ENCODE assay signal across 7 mouse cellular contexts in genomic region chr7:128610490-128610889, GRCm38 (mm10). TPM values are rescaled to one million over a fixed set of nuclear protein-coding genes. Genes with fewer than 3 reads are reported as not detected.
A peak's percentile ranks its signal among the peaks of the same experiment; 100 is the strongest.
DNase-seq lines count a peak whose midpoint lies in the region; ATAC-seq and TF ChIP-seq lines count a peak whose summit lies in the region.

No protein-coding gene starts in this region.

- H3K4me3 ChIP-seq in lung, postnatal 0 days (ENCODE audit: low read depth, low read length): peak overlapping the region; percentile 14; the same call in 1 of the 2 replicates
- H3K4me3 ChIP-seq in forebrain, embryonic 15.5 days: peak overlapping the region; percentile 69
- H3K4me3 ChIP-seq in liver, embryonic 12.5 days: peak overlapping the region; percentile 75
- peak overlapping the region; percentile 94 for H3K4me3 ChIP-seq in stomach, embryonic 16.5 days (replicated peaks; ENCODE audit: low read length)

- no peak for TF ChIP-seq CTCF in lung, postnatal 0 days (IDR thresholded peaks at IDR 0.05)

- no peaks in the 10 kb centered on the region for H3K36me3 ChIP-seq in lung, postnatal 0 days (ENCODE audit: insufficient read depth, low read length)
- no peaks in the 10 kb centered on the region for H3K36me3 ChIP-seq in forebrain, embryonic 15.5 days
- no peaks in the 10 kb centered on the region for H3K36me3 ChIP-seq in liver, embryonic 12.5 days
- H3K36me3 ChIP-seq in stomach, embryonic 16.5 days (ENCODE audit: control insufficient read depth, insufficient read depth, low read length): no peaks in the 10 kb centered on the region

- H3K4me2 ChIP-seq in lung, postnatal 0 days (replicated peaks; ENCODE audit: low read depth, low read length): peak overlapping the region; percentile 40
- peak overlapping the region; percentile 84 for H3K4me2 ChIP-seq in forebrain, embryonic 15.5 days (replicated peaks)
- H3K4me2 ChIP-seq in liver, embryonic 12.5 days: peak overlapping the region; percentile 93
- peak overlapping the region; percentile 79; the same call in 1 of the 2 replicates for H3K4me2 ChIP-seq in stomach, embryonic 16.5 days (ENCODE audit: low read depth, low read length)

- peak overlapping the region; percentile 54 for H3K27ac ChIP-seq in lung, postnatal 0 days (ENCODE audit: low read length)
- peak overlapping the region; percentile 81 for H3K27ac ChIP-seq in forebrain, embryonic 15.5 days (replicated peaks)
- peak overlapping the region; percentile 3; the same call in 1 of the 2 replicates for H3K27ac ChIP-seq in liver, embryonic 12.5 days
- peak overlapping the region; percentile 64 for H3K27ac ChIP-seq in stomach, embryonic 16.5 days (ENCODE audit: low read length)

- no peak for TF ChIP-seq EP300 in lung, postnatal 0 days (IDR thresholded peaks at IDR 0.05)

- no peaks in the 10 kb centered on the region for H3K27me3 ChIP-seq in lung, postnatal 0 days (replicated peaks; ENCODE audit: insufficient read depth, low read length)
- H3K27me3 ChIP-seq in forebrain, embryonic 15.5 days: no peaks in the 10 kb centered on the region
- no peaks in the 10 kb centered on the region for H3K27me3 ChIP-seq in liver, embryonic 12.5 days (replicated peaks)
- H3K27me3 ChIP-seq in stomach, embryonic 16.5 days (ENCODE audit: control insufficient read depth, insufficient read depth, low read length): no peaks in the 10 kb centered on the region

- no peak for ATAC-seq in lung, postnatal 0 days
- ATAC-seq in forebrain, embryonic 15.5 days (replicated peaks): peak; percentile 53; the same call in 1 of the 2 replicates
- 0 out of 2 replicates have a peak, but pooled peaks have one; percentile 0 for ATAC-seq in liver, embryonic 12.5 days
- no peak for ATAC-seq in stomach, embryonic 16.5 days (ENCODE audit: insufficient read depth, low FRiP score)

- no peaks in the 10 kb centered on the region; the same call in 1 of the 2 replicates for H3K4me1 ChIP-seq in lung, postnatal 0 days (ENCODE audit: insufficient read depth, low read depth, low read length)
- peaks cover 13% of the 10 kb centered on the region for H3K4me1 ChIP-seq in forebrain, embryonic 15.5 days
- H3K4me1 ChIP-seq in liver, embryonic 12.5 days: peaks cover 28% of the 10 kb centered on the region
- H3K4me1 ChIP-seq in stomach, embryonic 16.5 days (ENCODE audit: control insufficient read depth, insufficient read depth, low read length): peaks cover 14% of the 10 kb centered on the region

- no peak overlapping the region; the same call in 1 of the 2 replicates for H3K9ac ChIP-seq in lung, postnatal 0 days (replicated peaks; ENCODE audit: low read depth)
- no peak overlapping the region for H3K9ac ChIP-seq in forebrain, embryonic 15.5 days (replicated peaks)
- peak overlapping the region; percentile 46 for H3K9ac ChIP-seq in liver, embryonic 12.5 days
- H3K9ac ChIP-seq in stomach, embryonic 16.5 days (ENCODE audit: low read length): peak overlapping the region; percentile 56; the same call in 1 of the 2 replicates

- H3K9me3 ChIP-seq in lung, postnatal 0 days (ENCODE audit: low read length): no peaks in the 10 kb centered on the region
- H3K9me3 ChIP-seq in forebrain, embryonic 15.5 days: no peaks in the 10 kb centered on the region
- no peaks in the 10 kb centered on the region for H3K9me3 ChIP-seq in liver, embryonic 12.5 days (replicated peaks)
- no peaks in the 10 kb centered on the region for H3K9me3 ChIP-seq in stomach, embryonic 16.5 days (replicated peaks; ENCODE audit: control insufficient read depth, low read length)

- 85% methylated on average over 6 of the region's 6 CpGs for WGBS in lung, postnatal 0 days
- 88% methylated on average over 6 of the region's 6 CpGs for WGBS in forebrain, embryonic 15.5 days
- WGBS in liver, embryonic 12.5 days (ENCODE audit: insufficient replicate concordance): 82% methylated on average over 6 of the region's 6 CpGs
- WGBS in stomach, embryonic 16.5 days: 82% methylated on average over 6 of the region's 6 CpGs

- no peak for DNase-seq in lung, postnatal 0 days (ENCODE audit: low spot score)
- DNase-seq in lung, adult 18-20 months: no peak
- no peak for DNase-seq in left cerebral cortex, adult 9 months (ENCODE audit: low spot score in 2 of 2)
- no peak for DNase-seq in adrenal gland, adult 8-10 months

RNA-seq across cellular contexts. Expression of gene Inpp5f, which starts 0.6 kb away (rescaled TPM):
- polyA plus RNA-seq in lung, postnatal 0 days (2015; fragmentation: Nextera tagmentation; extraction: Ambion mirVana): 10.6 and 10.7 TPM in 2 replicates
- polyA plus RNA-seq in forebrain, embryonic 15.5 days (2015; fragmentation: Nextera tagmentation; extraction: Ambion mirVana): 295 and 316 TPM in 2 replicates
- polyA plus RNA-seq in liver, embryonic 12.5 days (2016; fragmentation: Nextera tagmentation; extraction: Ambion mirVana): 9.3 and 10.2 TPM in 2 replicates
- polyA plus RNA-seq in stomach, embryonic 16.5 days (2015; fragmentation: Nextera tagmentation; extraction: Ambion mirVana): 18.5 and 20.2 TPM in 2 replicates
- total RNA-seq in adrenal gland, adult 8-10 months (2022): 10 to 100 TPM; 21.7 to 32.3 (median 27.2) TPM

Comparison
In these comparisons a context has a peak if more than half of its experiments do, and no peak if none do; other contexts are left out.
1. ATAC-seq: peak in forebrain, embryonic 15.5 days (single experiment) and liver, embryonic 12.5 days (single experiment); none in lung, postnatal 0 days (single experiment) and stomach, embryonic 16.5 days (single experiment).
2. H3K27ac ChIP-seq: peak in every context shown above with its lines; median percentile 81 in forebrain, embryonic 15.5 days; 64 in stomach, embryonic 16.5 days; 54 in lung, postnatal 0 days; 3 in liver, embryonic 12.5 days.
3. H3K4me2 ChIP-seq: peak in every context shown above with its lines; median percentile 93 in liver, embryonic 12.5 days; 84 in forebrain, embryonic 15.5 days; 79 in stomach, embryonic 16.5 days; 40 in lung, postnatal 0 days.
4. H3K4me3 ChIP-seq: peak in every context shown above with its lines; median percentile 94 in stomach, embryonic 16.5 days; 75 in liver, embryonic 12.5 days; 69 in forebrain, embryonic 15.5 days; 14 in lung, postnatal 0 days.
5. H3K9ac ChIP-seq: peak in liver, embryonic 12.5 days (single experiment) and stomach, embryonic 16.5 days (single experiment); none in lung, postnatal 0 days (single experiment) and forebrain, embryonic 15.5 days (single experiment).
6. RNA of gene Inpp5f, which starts 0.6 kb away (polyA plus RNA-seq): 295 to 316 TPM in forebrain, embryonic 15.5 days; 18.5 to 20.2 TPM in stomach, embryonic 16.5 days, 10.6 to 10.7 TPM in lung, postnatal 0 days and 9.3 to 10.2 TPM in liver, embryonic 12.5 days; every median in the first group is over 10 times any median in the second.